Mouse (Mus musculus) CD8-positive naive resting alpha-beta T cell, adult 57 days (primary cell): Measurements from ENCODE around the gene Olfr1212. TPM values are rescaled to one million over a fixed set of nuclear protein-coding genes. Genes with fewer than 3 reads are reported as not detected.

Source experiments
- total RNA-seq: library from RNA; stranded (reverse); gene quantifications from one replicate; pipeline ENCODE4 v1.2.4, GENCODE M21; 2023

Olfr1212 gene
- total RNA-seq, result not detected

GRCm38 (mm10) chr2:88953669-88954068 lies at the start of gene Olfr1212:
Gene Olfr1212, plus strand, starts transcription at chr2:88953969.

DNA sequence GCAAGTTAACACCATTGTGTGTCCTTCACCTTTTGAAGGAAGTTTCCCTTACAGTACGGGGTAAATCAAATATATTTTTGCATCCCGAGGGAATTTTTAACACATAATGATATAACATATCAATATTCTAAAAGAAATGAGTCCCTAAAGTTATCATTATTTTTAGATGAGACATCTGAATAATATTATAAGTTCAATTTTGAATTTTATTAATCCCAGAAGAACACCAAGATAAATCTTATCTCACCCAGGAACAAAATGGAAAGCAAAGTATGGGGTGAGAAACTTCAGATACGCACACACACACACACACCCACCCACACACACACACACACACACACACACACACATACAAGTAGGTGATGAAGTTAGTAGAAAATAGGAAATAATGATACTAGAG lies 38.7 kb upstream of the Olfr1212 start, which contains the start of gene Olfr1209:
TSS of gene Olfr1209 (minus strand) at position 101 of the 400 bp plus-strand sequence.

DNA sequence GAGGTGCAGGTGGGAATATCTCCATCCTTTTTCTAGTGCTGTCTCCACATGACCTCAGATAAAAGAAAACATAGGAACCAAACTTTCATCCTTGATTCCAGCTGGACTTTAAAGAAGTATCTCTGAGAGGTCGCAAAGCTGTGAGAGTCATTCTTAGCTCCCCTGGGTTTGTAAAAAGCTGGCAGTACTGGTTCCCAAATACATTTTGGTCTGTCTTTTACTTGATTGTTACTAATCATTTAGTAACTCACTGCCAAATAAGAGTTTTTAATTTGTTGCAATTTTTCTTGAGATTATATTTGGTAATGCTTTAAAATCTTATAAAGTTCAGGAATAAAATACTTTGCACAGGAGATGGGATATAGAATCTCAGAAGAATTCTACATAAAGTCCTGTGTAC lies 15.8 kb upstream of the Olfr1212 start, which contains the start of gene Olfr1211:
TSS of gene Olfr1211 (minus strand) at position 101 of the 400 bp plus-strand sequence.

DNA sequence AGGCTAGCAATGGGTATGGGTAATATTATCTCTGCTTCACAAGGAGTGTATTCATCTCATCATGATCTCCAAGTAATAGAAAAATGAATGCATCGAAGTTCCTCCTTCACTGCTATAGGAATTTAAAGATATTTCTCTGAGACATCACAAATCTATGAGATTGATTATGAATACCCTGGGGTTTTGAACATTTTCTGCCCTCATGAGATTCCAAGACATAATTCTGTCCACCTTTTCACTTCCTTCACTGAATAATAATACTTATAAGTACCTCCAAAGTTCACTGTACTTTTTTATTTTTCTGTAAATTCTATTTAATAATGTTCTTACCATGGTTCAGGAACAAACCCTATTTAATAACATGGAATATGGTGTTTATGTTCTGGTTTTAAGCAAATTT lies 26.4 kb downstream of the Olfr1212 start, which contains the start of gene Gm13762:
TSS of gene Gm13762 (minus strand) at position 101 of the 400 bp plus-strand sequence.

GRCm38 (mm10) chr2:88992553-88992952 lies 38.8 kb downstream of the Olfr1212 start, which contains the start of gene Olfr1214:
Gene Olfr1214, minus strand, starts transcription at chr2:88992653.

GRCm38 (mm10) chr2:89006873-89007272 lies 53.1 kb downstream of the Olfr1212 start, which contains the start of gene Olfr1215:
Gene Olfr1215, minus strand, starts transcription at chr2:89006973.

Other genes with a start within 250 kb of the Olfr1212 start
- not detected for gene Olfr1196, start 249.4 kb upstream of the Olfr1212 start, total RNA-seq
- gene Olfr1197, start 221.6 kb upstream of the Olfr1212 start, total RNA-seq, result not detected
- gene Olfr1198, start 202.6 kb upstream of the Olfr1212 start, total RNA-seq, result not detected
- not detected for gene Olfr1199, start 193.5 kb upstream of the Olfr1212 start, total RNA-seq
- gene Olfr1200, start 183.5 kb upstream of the Olfr1212 start, total RNA-seq, result not detected
- gene Olfr1201, start 160.9 kb upstream of the Olfr1212 start, total RNA-seq, result not detected
- gene Olfr1202, start 139.5 kb upstream of the Olfr1212 start, total RNA-seq, result not detected
- not detected for gene Olfr1205, start 124.2 kb upstream of the Olfr1212 start, total RNA-seq
- gene Olfr1204, start 104.7 kb upstream of the Olfr1212 start, total RNA-seq, result not detected
- gene Olfr1206, start 90.7 kb upstream of the Olfr1212 start, total RNA-seq, result not detected
- not detected for gene Olfr1208, start 51.7 kb upstream of the Olfr1212 start, total RNA-seq
- not detected for gene Olfr1209, start 38.8 kb upstream of the Olfr1212 start, total RNA-seq
- gene Olfr1211, start 15.9 kb upstream of the Olfr1212 start, total RNA-seq, result not detected
- gene Gm13762, start 26.3 kb downstream of the Olfr1212 start, total RNA-seq, result not detected
- gene Olfr1214, start 38.7 kb downstream of the Olfr1212 start, total RNA-seq, result not detected
- gene Olfr1215, start 53.0 kb downstream of the Olfr1212 start, total RNA-seq, result not detected
- gene Olfr1216, start 64.4 kb downstream of the Olfr1212 start, total RNA-seq, result not detected
- not detected for gene Olfr1217, start 78.1 kb downstream of the Olfr1212 start, total RNA-seq
- not detected for gene Olfr1218, start 107.2 kb downstream of the Olfr1212 start, total RNA-seq
- gene Olfr1219, start 129.5 kb downstream of the Olfr1212 start, total RNA-seq, result not detected
- gene Olfr1220, start 152.9 kb downstream of the Olfr1212 start, total RNA-seq, result not detected
- gene Olfr1221, start 163.3 kb downstream of the Olfr1212 start, total RNA-seq, result not detected
- not detected for gene Olfr1222, start 179.1 kb downstream of the Olfr1212 start, total RNA-seq
- gene Olfr1223, start 197.6 kb downstream of the Olfr1212 start, total RNA-seq, result not detected
- gene Olfr1224-ps1, start 210.1 kb downstream of the Olfr1212 start, total RNA-seq, result not detected
- not detected for gene Olfr1225, start 220.7 kb downstream of the Olfr1212 start, total RNA-seq
- not detected for gene Olfr1226, start 246.1 kb downstream of the Olfr1212 start, total RNA-seq